Mouse (Mus musculus) kidney, postnatal 10 days (tissue): ENCODE data around the gene Fam229a.
A peak's percentile ranks its signal among the peaks of the same experiment; 100 is the strongest.
"Not testable (repeated sequence)": the region's sequence is repeated elsewhere in the genome, so short reads cannot be mapped to it uniquely, and the experiment has no call there.

Experiments used
- DNase-seq: peaks from one replicate; pipeline ENCODE4 v3.0.0; 2021; ENCODE audit warnings: mixed read lengths

The Fam229a gene

GRCm38 (mm10) chr4:129528901-129529300 is 37.9 kb downstream of the Fam229a start:
- DNase-seq: not testable (repeated sequence)

- DNase-seq: peak; percentile 46
These were observed 49.0 kb downstream of the Fam229a start for GRCm38 (mm10) chr4:129540012-129540411.
